Mouse (Mus musculus) ZHBTc4 (cell line): ENCODE measurements around the gene Zranb3.

ENCODE experiments used
- DNase-seq: peaks from one replicate; pipeline ENCODE4 v3.0.0-alpha.2; 2011; ENCODE audit warnings: low read depth, low spot score

Gene Zranb3

DNA sequence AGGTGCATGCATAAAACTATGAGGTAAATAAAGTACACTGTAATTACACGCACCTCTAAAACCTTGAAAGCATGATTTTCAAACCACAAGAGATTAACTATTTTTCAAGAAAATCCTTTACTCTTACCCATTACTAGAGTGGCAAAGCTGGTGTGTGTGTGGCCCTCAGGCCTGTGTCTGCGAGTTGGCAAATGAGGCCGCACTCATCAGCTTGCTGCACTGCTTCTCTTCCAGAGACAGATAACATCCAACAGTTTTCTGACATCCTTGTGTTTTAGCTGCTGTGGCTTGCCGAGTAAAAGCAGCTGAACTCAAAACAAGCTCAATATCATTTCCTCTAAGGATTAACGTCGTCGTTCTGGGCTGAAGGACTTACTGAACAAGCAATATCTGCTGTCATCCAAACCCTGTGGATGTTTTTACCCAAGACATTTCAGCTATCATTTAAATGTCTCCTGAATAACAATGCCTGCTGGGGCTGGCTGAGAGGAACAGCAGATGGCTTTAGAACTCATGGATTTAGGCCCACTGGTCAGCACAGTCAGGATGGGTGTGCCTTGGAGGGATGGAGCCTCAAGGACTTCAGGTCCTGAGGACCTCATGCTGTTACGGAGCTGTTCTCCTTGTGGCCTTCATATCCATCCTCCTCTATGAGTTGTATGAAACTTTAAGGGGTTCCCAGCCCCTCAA, 42.0 kb downstream of the Zranb3 start:
- DNase-seq: no peak

GRCm38 (mm10) chr1:128058625-128059024, 44.2 kb downstream of the Zranb3 start:
- DNase-seq: no peak

GRCm38 (mm10) chr1:128057269-128057668, 45.6 kb downstream of the Zranb3 start:
- DNase-seq: no peak

DNA sequence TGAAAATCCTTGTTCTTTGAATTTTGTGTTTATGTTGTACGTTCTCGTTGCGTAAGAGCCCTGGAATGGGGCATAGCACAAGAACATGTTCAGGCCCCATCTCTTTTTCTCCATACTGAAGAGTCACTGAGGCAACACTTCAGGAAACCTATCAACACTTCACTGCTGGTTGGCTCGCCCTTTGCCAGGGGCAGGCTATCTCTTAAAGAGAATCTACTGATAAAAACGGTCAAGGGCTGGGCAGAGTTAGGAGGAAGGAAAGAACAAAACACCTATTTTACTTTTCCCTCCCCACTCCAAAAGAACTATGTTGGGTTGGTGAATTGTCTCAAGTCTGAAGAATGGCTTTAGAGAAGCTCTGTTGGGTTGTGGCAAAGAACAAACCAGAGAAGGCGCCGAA, 55.9 kb downstream of the Zranb3 start:
- DNase-seq: no peak

GRCm38 (mm10) chr1:128046455-128046854, 56.4 kb downstream of the Zranb3 start:
- no peak for DNase-seq

DNA sequence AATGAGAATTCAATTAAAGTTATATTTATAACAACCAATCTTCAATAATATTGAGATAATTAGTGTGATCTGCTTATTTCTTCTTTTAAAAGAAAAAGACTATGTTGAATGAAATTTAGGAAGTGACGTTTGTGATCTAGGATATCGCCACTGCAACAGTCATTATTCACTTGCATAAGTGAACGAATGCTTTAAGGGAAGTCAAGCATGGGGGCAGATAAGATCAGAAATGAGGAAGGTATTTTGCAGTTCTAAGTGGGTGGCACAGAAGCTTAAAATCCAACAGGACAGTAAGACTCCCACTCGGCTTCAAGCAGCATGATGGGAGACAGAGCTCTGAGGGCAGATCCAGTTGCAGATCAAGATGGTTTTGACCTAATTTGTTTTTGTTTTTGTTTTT, 58.7 kb downstream of the Zranb3 start:
- DNase-seq: no peak

DNA sequence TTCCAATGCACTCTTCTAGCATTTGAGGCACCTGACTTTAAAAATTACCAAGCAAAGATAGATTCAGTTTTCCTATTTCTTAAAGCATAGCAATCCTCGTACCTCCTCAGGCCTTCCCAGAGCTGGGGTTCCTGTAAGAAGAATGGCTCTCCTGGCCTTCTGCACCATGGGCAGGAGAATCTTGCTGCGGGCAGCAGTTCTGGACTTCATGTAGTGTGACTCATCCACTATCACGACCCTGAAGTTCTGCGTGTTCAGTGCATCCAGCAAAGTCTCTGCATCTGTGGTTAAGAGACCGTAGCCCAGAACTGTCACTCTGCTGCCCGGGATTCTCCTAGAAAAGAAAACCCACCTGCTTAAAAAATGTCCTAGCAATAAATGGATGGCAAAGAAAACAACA, 66.6 kb downstream of the Zranb3 start:
- no peak for DNase-seq

GRCm38 (mm10) chr1:128032123-128032522, 70.7 kb downstream of the Zranb3 start:
- DNase-seq: no peak

DNA sequence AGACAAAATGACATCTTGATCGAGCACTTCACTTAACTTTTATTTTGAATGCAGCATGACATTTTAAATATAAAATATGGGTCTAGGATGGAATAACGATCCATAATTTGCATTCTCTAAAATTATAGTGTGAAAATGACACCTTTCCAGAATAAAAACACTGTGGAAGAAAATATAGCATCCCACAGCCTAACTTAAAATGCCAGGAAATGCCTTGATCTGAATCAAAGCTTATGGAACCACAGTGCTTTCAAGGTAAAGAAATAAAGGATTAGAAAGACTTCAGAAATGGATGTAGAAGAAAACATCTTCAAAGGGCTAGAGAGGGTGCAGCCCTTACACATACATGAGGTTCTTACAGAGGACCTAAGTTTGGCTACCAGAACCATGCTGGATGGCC, 71.3 kb downstream of the Zranb3 start:
- no peak for DNase-seq

DNA sequence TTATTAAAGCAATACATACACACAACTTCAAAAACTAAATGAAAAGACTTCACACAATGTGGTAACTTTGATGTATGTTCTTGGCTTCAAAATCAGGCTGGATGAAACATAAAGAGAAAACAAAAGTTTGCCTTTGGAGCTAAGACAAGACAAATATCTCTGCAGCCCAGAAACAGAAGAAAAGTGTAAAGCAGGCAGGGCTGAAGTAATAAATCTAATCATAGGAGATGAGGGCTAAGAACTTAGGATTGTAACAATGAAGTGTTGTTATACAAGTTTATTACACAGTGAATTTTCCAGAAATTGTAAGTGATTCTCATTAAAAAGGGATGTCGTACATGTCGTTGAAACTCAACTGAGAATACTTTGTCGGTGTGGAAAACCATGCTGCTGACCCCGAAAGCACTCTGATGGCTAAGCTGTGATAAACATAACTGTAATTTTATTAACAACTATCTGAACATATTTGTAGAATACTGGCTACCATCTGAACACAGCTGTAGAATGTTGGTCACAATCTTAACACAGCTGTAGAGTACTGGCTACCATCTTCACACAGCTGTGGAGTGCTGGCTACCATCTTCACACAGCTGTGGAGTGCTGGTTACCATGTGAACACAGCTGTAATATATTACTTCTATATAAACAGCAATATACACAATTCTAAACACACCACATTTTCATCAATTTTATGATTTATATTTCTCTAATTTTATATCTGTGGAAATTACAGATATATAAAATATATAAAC, 78.3 kb downstream of the Zranb3 start:
- no peak for DNase-seq

DNA sequence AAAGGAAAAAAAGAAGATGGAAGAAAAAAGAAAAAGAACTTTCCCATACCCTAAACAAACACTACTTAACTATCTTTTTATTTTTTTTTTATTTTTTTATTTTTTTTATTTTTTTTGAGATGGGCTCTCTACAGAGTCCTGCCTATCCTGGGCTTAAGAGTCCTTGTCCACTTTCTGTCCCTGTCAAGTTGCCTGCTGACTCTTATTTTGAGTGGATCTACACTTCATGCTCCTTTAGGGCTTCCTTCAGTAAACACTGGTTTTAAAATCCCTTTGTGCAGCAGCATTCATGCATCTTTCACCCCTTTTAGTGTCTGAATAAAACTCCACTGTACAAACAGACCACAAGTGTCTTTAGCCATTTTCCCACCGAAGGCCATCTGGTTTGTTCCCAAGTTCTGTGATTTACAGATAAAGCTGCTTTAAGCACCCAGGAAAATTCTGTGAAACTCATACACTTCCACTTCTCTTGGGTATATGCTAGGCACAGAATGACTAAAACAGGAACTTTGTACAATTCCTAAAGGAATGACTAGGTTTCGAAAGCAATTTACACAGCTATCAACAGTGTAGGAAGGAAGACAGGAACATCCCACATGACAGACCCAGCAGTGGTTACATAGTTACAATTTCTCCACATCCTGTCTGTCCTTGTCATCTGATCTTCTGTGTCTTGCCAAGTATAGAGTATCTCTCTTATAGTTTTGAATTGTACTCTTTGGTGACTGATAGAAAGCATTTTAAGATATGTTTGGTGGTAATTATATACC, 82.7 kb downstream of the Zranb3 start:
- no peak for DNase-seq

- no peak for DNase-seq
Measured at GRCm38 (mm10) chr1:128016035-128016492, 86.8 kb downstream of the Zranb3 start.

GRCm38 (mm10) chr1:128013698-128014386, 89.0 kb downstream of the Zranb3 start:
- no peak for DNase-seq

DNA sequence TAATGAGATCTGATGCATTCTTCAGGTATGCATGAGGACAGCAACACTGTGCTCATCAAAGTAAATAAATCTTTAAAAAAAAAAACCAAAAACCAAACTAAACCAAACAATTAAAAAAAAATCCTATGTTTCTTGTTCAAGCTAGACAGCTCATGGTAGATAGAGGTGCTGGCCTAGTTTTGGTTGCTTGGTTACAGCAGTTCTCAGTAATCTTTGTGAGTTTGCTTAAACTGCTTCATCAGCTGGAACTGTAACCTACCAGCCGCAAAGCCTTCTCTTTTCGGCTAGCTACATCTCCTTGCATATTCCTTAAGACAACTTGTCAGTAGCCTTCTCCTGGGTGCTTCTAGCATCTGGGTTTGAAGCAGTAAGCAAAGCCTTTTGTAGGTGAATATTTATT, 93.1 kb downstream of the Zranb3 start:
- no peak for DNase-seq

GRCm38 (mm10) chr1:128006042-128006600, 96.7 kb downstream of the Zranb3 start:
- peak; percentile 27 for DNase-seq

- no peak for DNase-seq
Measured at GRCm38 (mm10) chr1:128004371-128004720, 98.5 kb downstream of the Zranb3 start.

DNA sequence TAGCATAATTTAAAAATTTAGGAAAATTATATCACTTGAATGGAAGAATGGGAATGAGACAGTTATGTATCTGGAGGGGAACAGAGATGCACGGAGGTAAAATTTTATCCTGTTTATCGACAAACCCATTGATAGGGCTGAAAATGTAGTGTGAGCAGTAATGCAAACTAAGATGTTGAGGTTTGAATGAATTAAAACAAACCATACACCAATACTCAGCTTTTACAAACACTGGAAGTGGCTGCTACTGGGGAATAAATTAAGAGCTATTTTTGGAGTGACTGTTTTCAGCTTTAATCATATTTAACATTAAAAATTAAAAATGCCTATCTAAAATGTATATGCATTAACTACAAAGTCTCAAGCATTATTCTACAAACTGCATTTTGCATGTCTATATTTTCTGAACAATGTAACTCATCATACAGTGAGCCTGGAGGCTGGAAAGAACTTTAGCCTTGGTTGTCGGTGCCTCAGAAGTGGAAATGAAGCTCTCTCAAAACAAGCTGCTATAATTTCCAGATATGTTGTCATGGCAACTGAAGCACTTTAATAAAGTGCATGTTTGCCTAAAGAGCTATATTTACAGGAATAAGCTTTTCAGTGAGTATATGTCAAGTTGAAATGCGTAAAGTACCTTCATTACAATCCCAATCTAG, 99.0 kb downstream of the Zranb3 start:
- DNase-seq: no peak

DNA sequence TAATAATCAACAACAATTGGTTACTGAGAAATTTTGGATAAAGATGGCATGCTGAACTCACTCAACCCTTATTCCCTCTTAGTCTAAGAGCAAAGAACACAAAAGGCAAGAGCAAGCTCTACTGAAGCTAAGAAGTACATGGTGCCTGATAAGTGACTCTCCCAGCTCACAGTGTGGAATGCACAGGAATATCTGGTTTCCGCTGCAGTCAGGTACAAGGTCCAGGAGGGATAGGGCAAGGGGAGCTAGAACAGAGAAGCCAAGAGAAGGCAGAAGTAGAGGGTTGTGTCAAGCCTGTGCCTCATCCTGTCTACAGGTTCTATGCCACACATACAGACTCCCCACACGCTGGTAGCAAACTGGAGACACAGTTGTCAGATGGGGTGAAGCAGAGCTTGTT, 100.7 kb downstream of the Zranb3 start:
- no peak for DNase-seq

GRCm38 (mm10) chr1:128000931-128001330, 101.9 kb downstream of the Zranb3 start:
- peak; percentile 92 for DNase-seq

DNA sequence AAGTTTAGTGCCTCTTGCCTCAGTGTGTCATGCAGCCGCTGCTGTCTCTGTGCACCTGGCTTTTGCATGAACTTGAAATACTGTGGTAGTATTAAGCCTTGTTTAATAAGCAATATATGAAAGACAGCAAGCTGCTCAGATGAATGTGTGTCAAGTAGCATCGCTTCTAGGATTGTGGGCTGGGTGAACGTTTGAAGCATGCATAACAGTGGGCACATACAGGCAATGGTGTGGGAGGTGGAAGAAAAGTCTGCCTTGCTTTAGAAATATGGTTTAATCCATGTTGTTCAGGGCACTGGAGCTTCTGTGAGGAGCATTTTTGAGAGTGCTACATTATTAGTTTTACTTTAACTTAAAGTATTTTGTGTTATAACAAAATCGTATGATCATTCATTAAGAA, 109.0 kb downstream of the Zranb3 start:
- no peak for DNase-seq
